Mouse (Mus musculus) C2C12 (cell line): ENCODE measurements at regions not wholly inside any gene's neighbourhood (a gene's known extent, or its start where the extent isn't known, plus 50 kb on each side); places are given as distances from the start of the nearest gene placed in this dataset.

Source experiments
- CTCF ChIP-seq: IDR thresholded peaks from one replicate; pipeline ENCODE4 v1.5.1; 2011; ENCODE audit not compliant: control insufficient read depth, insufficient read depth, insufficient read length
- MAX ChIP-seq: IDR thresholded peaks from one replicate; pipeline ENCODE4 v1.6.1; 2011; ENCODE audit warnings: mild to moderate bottlenecking, control low read depth

GRCm38 (mm10) chr8:74315382-74315781 lies 557.6 kb upstream of the Isx start:
- TF ChIP-seq CTCF (no peak), MAX (no peak)
